Mouse (Mus musculus) ovary, postnatal 14 days (tissue): Measurements from ENCODE around the gene N4bp2l2.
"Not testable (repeated sequence)": the region's sequence is repeated elsewhere in the genome, so short reads cannot be mapped to it uniquely, and the experiment has no call there.

Source experiments
- DNase-seq: peaks from one replicate; pipeline ENCODE4 v3.0.0; 2022; ENCODE audit warnings: low spot score

Gene N4bp2l2

DNA sequence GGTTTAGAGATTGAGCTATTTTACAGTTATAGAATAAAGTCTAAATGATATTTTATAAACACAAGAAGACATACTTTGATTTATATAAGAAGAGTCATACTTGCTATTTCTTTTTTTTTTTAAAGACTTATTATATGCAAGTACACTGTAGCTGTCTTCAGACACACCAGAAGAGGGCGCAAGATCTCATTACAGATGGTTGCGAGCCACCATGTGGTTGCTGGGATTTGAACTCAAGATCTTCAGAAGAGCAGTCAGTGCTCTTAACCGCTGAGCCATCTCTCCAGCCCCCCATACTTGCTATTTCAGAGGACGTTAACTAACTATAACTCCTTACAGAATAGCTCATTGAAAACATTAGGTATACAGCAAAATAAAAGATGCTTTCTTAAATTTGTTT, 22.6 kb downstream of the N4bp2l2 start:
- not testable (repeated sequence) for DNase-seq

DNA sequence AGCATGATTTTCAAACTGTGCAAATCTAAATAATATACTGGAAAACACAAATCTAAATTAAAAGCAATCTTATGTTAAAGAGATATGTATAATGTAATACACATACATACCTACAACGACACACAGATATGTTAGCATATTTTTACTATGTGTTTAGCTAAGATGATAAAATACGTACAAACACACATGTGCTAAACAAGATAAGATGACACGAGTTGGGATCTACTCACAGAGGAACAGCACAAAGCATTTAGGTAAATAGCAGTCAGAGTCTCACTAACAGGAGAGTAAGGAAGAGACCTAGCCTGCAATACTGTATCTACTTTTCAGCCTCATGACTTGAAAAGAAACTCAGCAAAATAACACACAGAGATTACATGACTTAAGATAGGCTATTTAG, 24.5 kb downstream of the N4bp2l2 start:
- no peak for DNase-seq

DNA sequence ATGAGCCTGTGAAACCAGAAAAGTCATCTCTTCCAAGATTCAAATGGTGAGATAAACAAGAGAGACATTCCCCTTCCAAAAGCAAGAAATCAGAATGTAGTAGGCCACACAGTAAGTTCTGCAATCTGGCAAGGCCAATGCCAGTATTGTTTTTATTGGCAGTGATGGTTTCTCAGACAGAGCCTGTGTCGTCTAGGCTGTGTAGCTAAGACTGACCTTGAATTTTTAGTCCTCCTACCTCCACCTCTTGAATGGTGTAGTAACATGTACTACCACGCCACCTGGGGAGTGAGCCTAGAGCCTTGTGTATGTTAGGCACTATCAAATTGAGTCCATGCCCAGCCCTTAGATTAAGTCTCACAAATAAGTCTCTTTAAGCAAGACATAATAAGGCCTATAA, 36.3 kb downstream of the N4bp2l2 start:
- no peak for DNase-seq

- no peak for DNase-seq
Observed at GRCm38 (mm10) chr5:150629272-150629671, 36.7 kb downstream of the N4bp2l2 start.

GRCm38 (mm10) chr5:150625528-150625927, 40.5 kb downstream of the N4bp2l2 start:
- DNase-seq = no peak

DNA sequence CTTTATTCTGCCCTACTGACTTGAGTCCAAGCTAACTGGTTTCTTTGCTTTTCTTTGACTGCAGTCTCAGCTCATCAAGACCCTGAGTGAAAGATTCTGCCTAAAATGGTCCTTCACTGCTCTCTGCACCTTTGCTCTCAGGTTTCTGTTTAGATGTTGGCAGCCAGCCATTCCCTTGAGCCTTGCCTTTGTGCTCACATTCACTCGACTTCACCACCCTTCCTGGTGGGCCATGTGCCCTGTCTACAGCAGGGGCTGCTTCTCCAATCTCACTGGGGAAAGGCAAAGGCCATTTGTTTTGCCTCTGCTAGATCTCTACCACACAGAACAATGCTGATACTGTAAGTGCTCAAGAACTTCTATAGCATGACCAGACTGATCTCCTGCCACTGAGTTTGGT, 43.2 kb downstream of the N4bp2l2 start:
- no peak for DNase-seq

- DNase-seq = no peak
Observed at GRCm38 (mm10) chr5:150621592-150621991, 44.4 kb downstream of the N4bp2l2 start.

DNA sequence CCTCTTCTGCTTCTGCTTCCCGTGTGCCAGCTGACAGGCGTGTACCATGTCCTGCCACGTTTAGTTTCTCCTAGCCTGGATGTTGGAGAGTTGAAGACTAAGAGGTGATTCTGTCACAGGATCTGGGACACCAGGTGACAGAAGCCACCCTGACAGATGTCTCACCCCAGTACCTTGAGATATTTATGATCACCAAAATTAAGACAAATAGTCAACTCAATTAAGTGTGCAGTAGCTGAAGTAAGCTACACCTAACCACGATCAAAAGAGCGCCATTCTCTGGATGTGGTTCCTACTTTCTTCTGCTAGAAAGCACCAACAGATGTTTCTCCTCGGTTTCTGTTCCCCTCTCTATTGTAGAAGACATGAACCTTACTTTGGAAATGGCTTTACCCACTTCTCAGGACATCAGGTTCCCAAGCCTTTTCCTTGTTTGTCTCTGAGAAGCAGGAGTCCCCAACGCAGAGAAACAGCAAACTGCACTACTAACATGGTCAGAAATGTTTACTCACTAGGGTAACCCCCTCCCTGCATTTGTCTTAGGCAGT, 45.3 kb downstream of the N4bp2l2 start:
- no peak for DNase-seq

DNA sequence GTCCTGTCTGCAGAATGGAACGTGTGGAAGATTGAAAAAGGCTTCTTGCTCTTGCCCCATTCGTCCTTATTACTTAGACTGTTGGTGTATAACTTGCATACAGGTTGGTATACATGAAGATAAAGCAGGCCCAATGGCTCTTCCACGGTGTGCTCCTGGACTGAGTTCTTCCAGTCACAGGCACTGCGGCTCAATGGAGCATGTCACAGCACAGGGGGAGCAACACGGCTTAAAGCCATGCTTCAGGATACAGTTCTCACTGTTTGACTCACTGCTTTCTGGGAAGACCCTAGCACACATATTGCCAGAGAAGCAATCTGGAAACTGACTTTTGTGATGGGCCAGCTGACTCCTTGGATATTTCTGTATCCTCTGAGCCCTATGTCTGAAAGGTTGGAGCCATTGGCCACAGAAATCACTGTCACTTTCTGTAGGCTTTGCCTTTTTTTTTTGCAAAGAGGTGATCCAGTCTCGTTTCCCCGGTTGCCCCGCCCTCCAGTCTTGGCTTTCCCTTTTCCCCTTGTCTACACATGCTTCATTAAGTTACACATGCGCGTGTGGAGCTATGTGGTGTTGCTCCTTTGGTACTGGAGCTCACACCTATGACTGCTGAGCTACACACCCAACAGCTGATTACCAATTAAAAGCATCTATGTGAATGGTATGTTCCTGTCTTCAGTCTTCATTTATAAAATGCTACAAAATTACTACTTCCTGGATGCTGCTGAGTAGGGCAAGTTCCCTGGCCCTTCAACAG, 47.2 kb downstream of the N4bp2l2 start:
- no peak for DNase-seq

GRCm38 (mm10) chr5:150616731-150617130, 49.3 kb downstream of the N4bp2l2 start:
- no peak for DNase-seq

GRCm38 (mm10) chr5:150616216-150616615, 49.8 kb downstream of the N4bp2l2 start:
- DNase-seq = no peak

GRCm38 (mm10) chr5:150614054-150614453, 51.9 kb downstream of the N4bp2l2 start:
- no peak for DNase-seq

- no peak for DNase-seq
Observed at GRCm38 (mm10) chr5:150611697-150612096, 54.3 kb downstream of the N4bp2l2 start.

GRCm38 (mm10) chr5:150611136-150611535, 54.8 kb downstream of the N4bp2l2 start:
- DNase-seq = no peak

GRCm38 (mm10) chr5:150607631-150608030, 58.4 kb downstream of the N4bp2l2 start:
- DNase-seq = no peak

GRCm38 (mm10) chr5:150606131-150606530, 59.9 kb downstream of the N4bp2l2 start:
- no peak for DNase-seq

- no peak for DNase-seq
Observed at GRCm38 (mm10) chr5:150601441-150602230, 64.3 kb downstream of the N4bp2l2 start.

GRCm38 (mm10) chr5:150600554-150601440, 65.2 kb downstream of the N4bp2l2 start:
- no peak for DNase-seq

- DNase-seq = no peak
Observed at GRCm38 (mm10) chr5:150599301-150600294, 66.4 kb downstream of the N4bp2l2 start.

GRCm38 (mm10) chr5:150598202-150599119, 67.5 kb downstream of the N4bp2l2 start:
- DNase-seq = no peak
